Mouse (Mus musculus) heart, postnatal 0 days (tissue): ENCODE measurements around the gene Them4. TPM values are rescaled to one million over a fixed set of nuclear protein-coding genes. Genes with fewer than 3 reads are reported as not detected.
A peak's percentile ranks its signal among the peaks of the same experiment; 100 is the strongest.

Experiments used
- ATAC-seq: fragments of 200-750 bp; cut with Nextera tagmentation; 2 replicates; pipeline ENCODE4 v1.8.0; 2017; ENCODE audit warnings: low read depth, moderate number of reproducible peaks, moderate library complexity; ENCODE audit not compliant: insufficient read depth
- DNase-seq: peaks from one replicate; pipeline ENCODE4 v3.0.0-alpha.2; 2016; ENCODE audit warnings: low spot score
- H3K27ac ChIP-seq: fragments of 300-500 bp; sonication (generic); 2 replicates; pipeline ENCODE4 v1.5.1; 2014; ENCODE audit warnings: low read depth, mild to moderate bottlenecking
- H3K27me3 ChIP-seq: fragments of 300-500 bp; sonication (generic); 2 replicates; pipeline ENCODE4 v1.6.1; 2014; ENCODE audit warnings: low read length, mixed read lengths; ENCODE audit not compliant: control insufficient read depth, insufficient read depth
- H3K36me3 ChIP-seq: fragments of 300-500 bp; sonication (generic); replicated peaks from 2 replicates; pipeline ENCODE4 v1.6.1; 2014; ENCODE audit warnings: low read length, mixed read lengths; ENCODE audit not compliant: control insufficient read depth, insufficient read depth
- H3K4me1 ChIP-seq: fragments of 300-500 bp; sonication (generic); 2 replicates; pipeline ENCODE4 v1.6.1; 2014; ENCODE audit warnings: antibody characterized with exemption; ENCODE audit not compliant: control insufficient read depth, insufficient read depth
- H3K4me2 ChIP-seq: fragments of 300-500 bp; sonication (generic); 2 replicates; pipeline ENCODE4 v1.6.1; 2014; ENCODE audit warnings: low read depth, mild to moderate bottlenecking, low read length, moderate library complexity
- H3K4me3 ChIP-seq: fragments of 300-500 bp; sonication (generic); 2 replicates; pipeline ENCODE4 v1.5.1; 2014; ENCODE audit warnings: low read depth, low read length
- H3K9ac ChIP-seq: fragments of 300-500 bp; sonication (generic); replicated peaks from 2 replicates; pipeline ENCODE4 v1.6.1; 2014; ENCODE audit warnings: low read depth, low read length, mixed read lengths
- H3K9me3 ChIP-seq: fragments of 300-500 bp; sonication (generic); replicated peaks from 2 replicates; pipeline ENCODE4 v1.6.1; 2016; ENCODE audit warnings: low read length; ENCODE audit not compliant: control insufficient read depth
- CTCF ChIP-seq: IDR thresholded peaks from 2 replicates; pipeline ENCODE4 v1.5.1; 2016; ENCODE audit warnings: antibody characterized with exemption, control low read depth, low read depth
- EP300 ChIP-seq: IDR thresholded peaks from 2 replicates; pipeline ENCODE4 v1.6.1; 2016; ENCODE audit warnings: antibody characterized with exemption, low read depth
- WGBS: fragments of 180-500 bp; shearing (Covaris S2); extraction: QIAGEN DNeasy Blood & Tissue Kit; methylation state at CpG from one replicate; pipeline ENCODE4 v1.1.7; 2014; 5-methylcytosine and 5-hydroxymethylcytosine counted together
- polyA plus RNA-seq: library from polyadenylated mRNA; unstranded; fragments of >200 nt; fragmentation: Nextera tagmentation; extraction: Ambion mirVana; gene quantifications from 2 replicates; pipeline ENCODE4 v1.2.1, GENCODE M21; 2015
- total RNA-seq: library from RNA; depleted of rRNA; stranded (reverse); fragments of >200 nt; gene quantifications from 2 replicates; pipeline ENCODE4 v1.2.3, GENCODE M21; 2014; ENCODE audit warnings: low replicate concordance

The Them4 gene
- total and polyA plus RNA-seq, 2 experiments from 2014 or later = 6.1 to 16.2 TPM

DNA sequence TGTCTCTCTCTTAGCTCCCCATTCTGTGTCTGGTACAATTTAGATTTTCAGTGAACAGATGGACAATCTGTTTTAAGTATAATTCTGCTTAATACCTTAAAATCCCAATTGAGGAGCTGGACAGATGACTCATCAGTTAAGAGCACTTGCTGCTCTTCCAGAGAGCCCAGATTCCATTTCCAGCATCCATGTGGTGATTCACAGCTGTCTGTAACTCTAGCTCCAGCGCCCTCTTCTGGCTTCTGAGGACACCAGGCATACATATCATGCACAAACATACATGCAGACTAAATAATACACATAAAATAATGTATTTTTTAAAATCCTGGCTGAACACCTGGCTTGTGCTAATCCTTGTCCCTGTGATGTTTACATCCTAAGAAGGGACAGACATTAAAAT, 50.9 kb downstream of the Them4 start:
- Histone ChIP-seq H3K4me3 (no peak overlapping the region), H3K9ac (no peak overlapping the region), H3K27ac (no peak overlapping the region), H3K4me1 (0 out of 2 replicates have a peak, but pooled peaks cover 8% of the 10 kb centered on the region), H3K4me2 (no peak overlapping the region), H3K36me3 (no peaks in the 10 kb centered on the region), H3K9me3 (peaks cover 8% of the 10 kb centered on the region; the same call in 1 of the 2 replicates), H3K27me3 (peaks cover 31% of the 10 kb centered on the region)
- TF ChIP-seq EP300 (no peak), CTCF (no peak)
- ATAC-seq = no peak
- DNase-seq = no peak
- 4% methylated on average over 1 of the region's 1 CpGs for WGBS

DNA sequence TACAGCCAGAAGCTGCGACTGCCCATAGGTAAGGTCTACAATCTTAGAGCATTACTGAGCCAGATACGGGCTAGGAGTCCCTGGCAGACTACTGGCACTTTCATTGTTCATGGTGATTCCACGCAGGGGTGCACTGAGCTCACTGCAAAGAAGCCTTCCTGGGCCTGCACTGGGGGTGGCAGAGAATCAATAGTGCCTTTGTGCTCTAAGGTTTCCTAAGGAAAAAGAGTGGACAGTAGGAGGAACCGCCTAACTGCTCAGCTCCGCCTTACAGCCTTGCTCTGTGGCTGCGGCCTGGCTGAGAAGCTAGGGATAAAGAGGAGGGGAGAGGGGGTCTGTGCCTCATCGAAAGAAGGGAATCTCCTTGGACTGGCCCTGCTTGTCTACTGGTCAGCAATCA, 52.2 kb downstream of the Them4 start, which contains the start of gene C2cd4d:
Gene C2cd4d (plus strand): TSS at position 301 of the 400 bp plus-strand sequence.
- no peak for TF ChIP-seq EP300
- TF ChIP-seq CTCF = no peak
- Histone ChIP-seq H3K9me3 (no peaks in the 10 kb centered on the region; the same call in 1 of the 2 replicates), H3K9ac (peak within 1 kb of the TSS; percentile 51; the same call in 1 of the 2 replicates), H3K4me1 (0 out of 2 replicates have a peak, but pooled peaks cover 8% of the 10 kb centered on the region), H3K4me2 (peak within 1 kb of the TSS; percentile 79), H3K4me3 (peak within 1 kb of the TSS; percentile 52), H3K27me3 (peaks cover 31% of the 10 kb centered on the region), H3K36me3 (no peaks in the 10 kb centered on the region), H3K27ac (no peak within 1 kb of the TSS)
- ATAC-seq (no peak), DNase-seq (no peak)
- WGBS = 70% methylated on average over 7 of the region's 7 CpGs

DNA sequence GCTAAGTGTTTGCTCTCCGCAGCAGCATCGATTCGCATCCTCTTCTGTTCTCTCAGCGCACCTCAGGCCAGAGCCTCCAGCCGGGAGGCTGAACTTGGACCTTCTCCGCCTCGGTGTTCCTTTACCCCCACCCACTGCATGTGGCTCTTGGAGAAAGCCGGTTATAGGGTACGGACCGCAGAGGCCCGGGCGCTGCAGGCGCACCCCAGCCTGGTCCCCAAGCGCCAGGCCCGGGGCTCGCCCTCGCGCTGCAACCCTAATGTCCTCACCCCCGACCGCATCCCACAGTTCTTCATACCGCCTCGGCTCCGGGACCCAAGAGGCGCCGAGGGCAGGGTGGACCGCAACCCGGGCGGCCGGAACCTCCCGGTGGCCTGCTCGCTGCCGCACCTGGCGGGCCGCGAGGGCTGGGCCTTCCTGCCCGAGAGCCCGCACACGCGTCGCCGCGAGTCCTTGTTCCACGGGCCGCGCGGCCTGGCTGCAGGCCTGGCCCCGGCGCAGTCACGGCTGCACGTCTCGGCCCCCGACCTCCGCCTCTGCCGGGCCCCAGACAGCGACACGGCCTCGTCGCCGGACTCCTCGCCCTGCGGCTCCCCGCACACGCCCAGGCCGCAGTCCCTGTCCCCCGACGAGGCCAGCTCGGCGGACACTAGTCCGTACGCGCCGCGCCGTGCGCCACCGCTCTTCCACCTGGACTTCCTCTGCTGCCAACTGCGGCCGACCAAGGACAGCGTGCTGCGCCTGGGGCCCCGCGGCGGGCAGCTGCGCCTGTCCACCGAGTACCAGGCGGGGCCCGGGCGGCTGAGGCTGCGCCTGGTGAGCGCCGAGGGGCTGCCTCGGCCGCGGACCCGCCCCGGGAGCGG, 53.6 kb downstream of the Them4 start:
- TF ChIP-seq EP300 (no peak), CTCF (no peak)
- peak overlapping the region; percentile 79 for H3K4me2 ChIP-seq
- H3K9me3 ChIP-seq = no peaks in the 10 kb centered on the region; the same call in 1 of the 2 replicates
- H3K36me3 ChIP-seq = no peaks in the 10 kb centered on the region
- H3K4me3 ChIP-seq = peak overlapping the region; percentile 52
- peak overlapping the region; percentile 51 for H3K9ac ChIP-seq
- 0 out of 2 replicates have a peak, but pooled peaks cover 8% of the 10 kb centered on the region for H3K4me1 ChIP-seq
- ATAC-seq (peak; percentile 70), DNase-seq (peak; percentile 36)
- H3K27ac ChIP-seq = no peak overlapping the region
- peaks cover 31% of the 10 kb centered on the region for H3K27me3 ChIP-seq
- 6% methylated on average over 97 of the region's 97 CpGs for WGBS

DNA sequence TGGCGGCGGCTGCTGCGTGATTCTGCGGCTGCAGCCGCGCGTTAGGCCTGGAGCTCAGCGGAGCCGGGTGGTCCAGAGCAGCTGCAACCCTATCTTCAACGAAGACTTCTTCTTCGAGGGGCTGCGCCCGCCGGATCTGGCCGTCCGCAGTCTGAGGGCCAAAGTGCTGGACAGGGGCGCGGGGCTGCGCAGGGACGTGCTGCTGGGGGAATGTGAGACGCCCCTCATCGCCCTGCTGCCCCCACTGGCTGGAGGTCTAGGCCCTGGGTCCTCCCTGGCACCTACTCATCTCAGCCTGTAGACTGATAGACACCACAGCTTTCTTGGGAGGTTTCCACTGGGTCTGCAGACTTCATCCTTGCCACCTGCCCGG, 54.3 kb downstream of the Them4 start:
- Histone ChIP-seq H3K36me3 (no peaks in the 10 kb centered on the region), H3K4me3 (peak overlapping the region; percentile 52), H3K4me1 (0 out of 2 replicates have a peak, but pooled peaks cover 8% of the 10 kb centered on the region), H3K9ac (peak overlapping the region; percentile 51), H3K9me3 (no peaks in the 10 kb centered on the region; the same call in 1 of the 2 replicates), H3K27ac (no peak overlapping the region), H3K4me2 (peak overlapping the region; percentile 79), H3K27me3 (peaks cover 31% of the 10 kb centered on the region)
- TF ChIP-seq CTCF = no peak
- no peak for TF ChIP-seq EP300
- 4% methylated on average over 22 of the region's 23 CpGs for WGBS
- ATAC-seq (0 out of 2 replicates have a peak, but pooled peaks have one; percentile 7), DNase-seq (no peak)

DNA sequence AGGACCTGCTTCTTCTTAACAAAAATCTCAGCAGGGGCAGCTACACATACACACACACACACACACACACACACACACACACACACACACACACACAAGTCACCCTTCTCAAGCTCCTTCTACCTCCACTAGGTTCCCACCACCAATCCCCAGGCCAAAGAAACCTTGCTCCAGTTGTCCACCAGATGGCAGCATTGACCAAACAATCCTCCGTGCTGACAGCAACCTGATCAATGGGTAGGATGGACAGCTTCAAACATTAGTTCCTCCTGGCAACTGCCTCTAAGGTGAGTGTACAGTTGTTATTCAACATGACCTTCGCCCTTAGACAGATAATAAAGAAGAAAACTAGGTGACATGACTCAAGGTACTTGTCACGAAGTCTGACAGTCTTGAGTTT, 56.9 kb downstream of the Them4 start:
- H3K27ac ChIP-seq = no peak overlapping the region
- 19% methylated on average over 3 of the region's 3 CpGs for WGBS
- no peaks in the 10 kb centered on the region; the same call in 1 of the 2 replicates for H3K9me3 ChIP-seq
- no peak overlapping the region for H3K9ac ChIP-seq
- no peaks in the 10 kb centered on the region for H3K36me3 ChIP-seq
- H3K4me2 ChIP-seq = no peak overlapping the region
- 0 out of 2 replicates have a peak, but pooled peaks cover 13% of the 10 kb centered on the region for H3K4me1 ChIP-seq
- ATAC-seq (no peak; the same call in 1 of the 2 replicates), DNase-seq (peak; percentile 81)
- no peak overlapping the region for H3K4me3 ChIP-seq
- peak; percentile 96 for TF ChIP-seq CTCF
- TF ChIP-seq EP300 = no peak
- H3K27me3 ChIP-seq = peaks cover 30% of the 10 kb centered on the region
